Mouse (Mus musculus): ENCODE measurements around the gene 3110001I22Rik.

The 3110001I22Rik gene

DNA sequence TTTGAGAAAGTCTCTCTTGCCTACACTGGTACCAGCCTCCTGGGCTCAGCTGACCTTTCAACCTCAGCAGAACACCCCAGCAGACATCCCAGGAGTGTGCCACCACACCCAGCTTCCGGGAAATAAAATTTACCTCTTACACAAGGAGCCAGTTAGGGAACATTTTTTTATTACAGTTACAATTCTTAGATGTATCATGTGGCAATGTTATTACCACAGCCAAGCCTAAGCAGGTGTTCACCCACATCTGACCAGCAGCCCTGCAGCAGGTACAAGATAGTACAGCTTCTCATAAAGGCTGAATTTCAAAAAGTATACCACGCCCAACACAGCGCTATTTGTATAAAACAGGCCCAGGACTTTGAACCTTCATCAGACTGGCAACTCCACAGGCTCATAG is 43.2 kb downstream of the 3110001I22Rik start:
- in situ Hi-C loops (cut with MboI; ENCODE audit: unreplicated experiment in 2 of 2), result no loop called here

DNA sequence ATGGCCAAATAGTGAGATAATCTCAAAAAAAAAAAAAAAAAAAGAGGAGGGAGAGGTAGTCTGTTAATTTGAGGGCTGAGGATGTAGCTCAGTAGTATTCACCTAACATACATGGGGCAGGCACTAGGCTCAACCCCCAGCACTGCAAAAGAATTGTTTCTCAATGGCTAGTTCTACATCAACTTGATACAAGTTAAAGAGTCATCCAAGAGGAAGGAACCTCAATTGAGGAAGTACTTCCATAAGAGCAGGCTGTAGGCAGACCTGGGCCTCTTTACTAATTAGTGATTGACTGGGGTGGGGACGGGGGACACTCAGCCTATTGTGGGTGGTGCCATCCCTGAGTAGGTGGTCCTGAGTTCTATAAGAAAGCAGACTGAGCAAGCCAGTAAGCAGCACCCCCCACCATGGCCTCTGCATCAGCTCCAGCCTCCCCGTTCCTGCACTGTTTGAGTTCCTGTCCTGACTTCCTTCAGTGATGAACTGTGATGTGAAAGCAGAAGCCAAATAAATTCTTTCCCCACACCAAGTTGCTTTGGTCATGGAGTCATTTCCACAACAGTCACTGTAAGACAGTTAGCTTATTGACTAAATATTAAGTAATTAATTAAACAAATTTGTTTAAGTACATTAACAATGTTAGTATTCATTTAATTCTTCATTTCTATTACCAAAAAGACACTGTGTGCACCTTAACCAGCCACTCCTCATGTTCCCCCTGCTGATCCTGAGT is 45.3 kb downstream of the 3110001I22Rik start:
- in situ Hi-C loops (cut with MboI; ENCODE audit: unreplicated experiment in 2 of 2), result no loop called here

DNA sequence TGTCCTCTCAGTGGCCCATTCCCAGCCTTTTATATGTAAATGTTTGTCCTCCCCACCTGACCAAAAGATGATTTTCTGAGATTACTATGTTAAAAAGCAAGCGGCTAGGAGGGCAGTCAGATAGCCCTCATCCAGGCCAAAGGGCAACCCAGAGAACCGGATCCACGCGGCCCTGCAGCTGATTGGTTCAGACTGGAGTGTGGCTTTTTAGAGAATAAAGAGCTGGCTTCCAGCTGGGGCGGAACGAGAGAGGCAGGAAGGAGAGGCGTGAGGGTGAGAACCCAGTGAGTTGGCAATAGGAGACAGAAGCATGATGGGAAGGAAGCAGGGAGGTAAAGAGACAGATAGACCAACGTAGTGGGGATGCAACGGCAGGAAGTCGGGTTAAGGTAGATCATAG is 51.2 kb downstream of the 3110001I22Rik start:
- in situ Hi-C loops (cut with MboI; ENCODE audit: unreplicated experiment in 2 of 2), result no loop called here

DNA sequence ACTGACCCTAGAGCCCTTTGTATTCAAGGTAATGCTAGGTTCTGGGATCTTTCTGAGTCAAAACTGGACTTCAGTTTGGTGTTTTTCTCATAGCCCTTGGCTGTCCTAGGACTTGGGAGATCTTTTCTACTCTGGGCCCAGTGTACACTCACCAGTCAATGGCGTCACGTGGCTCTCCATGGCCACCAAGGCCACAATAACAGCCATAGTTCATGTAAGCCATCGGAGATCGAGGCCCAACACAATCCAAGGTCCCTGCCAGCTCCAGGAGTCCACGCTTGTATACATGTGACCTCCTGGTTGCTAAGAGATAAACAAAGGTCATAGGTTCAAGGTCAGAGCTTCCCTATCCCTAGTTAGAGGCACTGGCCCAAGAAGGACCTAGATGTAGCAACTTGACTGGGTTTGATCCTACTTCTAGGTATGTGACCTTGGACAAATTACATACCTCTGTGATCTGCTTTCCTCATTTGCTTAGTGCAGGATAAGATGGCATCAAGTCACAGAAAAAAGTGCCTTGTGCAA is 56.1 kb downstream of the 3110001I22Rik start:
- in situ Hi-C loops (cut with MboI; ENCODE audit: unreplicated experiment in 2 of 2), result loop anchor here (25.0 kb wide), 2 partner anchors 291 to 759 kb away; no protein-coding TSS in a partner anchor

Data from v-Abl transformed pro-B cells (cell line).